Mouse (Mus musculus): ENCODE data around the gene Mgat2.
A peak's percentile ranks its signal among the peaks of the same experiment; 100 is the strongest.
"Not testable (repeated sequence)": the region's sequence is repeated elsewhere in the genome, so short reads cannot be mapped to it uniquely, and the experiment has no call there.

The Mgat2 gene

GRCm38 (mm10) chr12:69183583-69184308 lies at the start of gene Mgat2, which contains the start of gene Rpl36al:
Gene Mgat2, plus strand, starts transcription at chr12:69184157.
Gene Rpl36al, minus strand, starts transcription at chr12:69184083.
- DNase-seq (ENCODE audit: low read depth, low spot score), result peak; percentile 96

- no peak for DNase-seq (ENCODE audit: low read depth, low spot score)
Measured at GRCm38 (mm10) chr12:69139201-69139600, 44.8 kb upstream of the Mgat2 start.

- DNase-seq (ENCODE audit: low read depth, low spot score), result no peak
Measured at GRCm38 (mm10) chr12:69139841-69140240, 44.1 kb upstream of the Mgat2 start.

DNA sequence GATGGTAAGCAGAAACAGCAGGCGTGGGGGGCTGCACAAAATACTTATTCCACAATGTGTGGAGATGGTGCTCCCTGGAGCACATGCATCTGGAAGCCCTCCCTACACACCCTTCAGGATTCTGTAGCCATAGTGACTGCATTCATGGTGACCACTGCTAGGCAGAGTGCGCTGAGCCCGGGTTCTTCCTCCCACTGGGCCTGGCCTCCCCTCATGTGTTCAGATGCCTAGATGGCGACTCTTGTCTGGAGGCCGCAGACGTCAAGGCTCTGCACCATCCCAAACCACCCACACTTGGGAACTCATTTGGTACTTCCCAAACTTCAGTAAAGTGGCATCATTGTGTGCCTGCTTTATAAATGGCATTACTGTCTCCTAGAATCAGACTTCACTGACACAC lies 40.5 kb upstream of the Mgat2 start:
- no peak for DNase-seq (ENCODE audit: low read depth, low spot score)

GRCm38 (mm10) chr12:69147166-69147735 lies 36.7 kb upstream of the Mgat2 start:
- DNase-seq (ENCODE audit: low read depth, low spot score), result no peak

DNA sequence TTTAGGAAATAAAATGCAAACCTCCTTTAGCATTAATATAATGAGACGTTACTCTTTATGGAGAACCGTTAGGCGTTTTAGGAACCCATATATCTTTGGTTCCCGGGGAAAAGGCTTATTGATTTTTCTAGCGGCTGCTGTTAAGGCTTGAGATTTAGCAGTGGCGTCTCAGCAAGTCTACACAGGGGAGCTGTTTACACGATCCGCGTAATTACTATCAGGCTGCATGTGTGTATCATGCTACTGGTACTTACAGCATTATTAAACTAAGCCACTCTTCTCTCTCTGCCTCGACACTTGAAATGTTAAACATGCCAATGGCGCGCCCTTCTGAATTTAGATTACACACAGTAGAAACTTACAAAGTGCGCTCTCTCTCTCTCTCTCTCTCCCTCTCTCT lies 33.9 kb upstream of the Mgat2 start:
- DNase-seq (ENCODE audit: low read depth, low spot score), result no peak

- DNase-seq (ENCODE audit: low read depth, low spot score), result no peak
Measured at GRCm38 (mm10) chr12:69155923-69156322, 28.0 kb upstream of the Mgat2 start.

- DNase-seq (ENCODE audit: low read depth, low spot score), result no peak
Measured at GRCm38 (mm10) chr12:69156436-69156835, 27.5 kb upstream of the Mgat2 start.

- no peak for DNase-seq (ENCODE audit: low read depth, low spot score)
Measured at GRCm38 (mm10) chr12:69157107-69157506, 26.9 kb upstream of the Mgat2 start.

- peak; percentile 8 for DNase-seq (ENCODE audit: low read depth, low spot score)
Measured at GRCm38 (mm10) chr12:69158366-69158764, 25.6 kb upstream of the Mgat2 start.

DNA sequence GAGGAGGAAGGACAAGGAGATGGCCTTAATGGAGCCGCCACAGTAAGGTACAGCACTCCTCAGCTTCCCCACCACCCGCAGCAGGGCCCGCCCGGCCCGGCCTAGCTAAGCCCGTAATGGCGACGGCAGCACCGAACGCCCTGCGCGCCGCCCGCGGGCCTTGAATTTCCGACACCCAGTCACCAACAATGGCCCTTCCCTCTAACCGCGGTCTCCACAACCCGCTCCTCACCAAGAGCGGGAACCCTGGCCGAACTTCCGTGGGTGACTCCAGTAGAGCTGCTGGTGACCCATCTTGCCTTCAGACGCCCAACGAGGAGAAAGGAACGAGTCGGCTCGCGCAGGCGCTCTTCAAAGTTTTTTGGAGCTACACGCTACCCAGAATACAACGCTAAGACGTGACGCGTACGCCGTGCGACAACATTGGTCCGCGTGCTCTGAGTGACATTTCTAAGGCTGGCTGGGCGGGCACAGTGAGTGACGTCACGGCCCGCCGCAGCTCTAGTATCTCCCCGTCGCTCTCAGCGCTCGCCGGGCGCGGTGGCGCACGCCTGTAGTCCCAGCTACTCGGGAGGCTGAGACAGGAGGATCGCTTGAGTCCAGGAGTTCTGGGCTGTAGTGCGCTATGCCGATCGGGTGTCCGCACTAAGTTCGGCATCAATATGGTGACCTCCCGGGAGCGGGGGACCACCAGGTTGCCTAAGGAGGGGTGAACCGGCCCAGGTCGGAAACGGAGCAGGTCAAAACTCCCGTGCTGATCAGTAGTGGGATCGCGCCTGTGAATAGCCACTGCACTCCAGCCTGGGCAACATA lies 25.0 kb upstream of the Mgat2 start, which contains the start of gene Rps29:
Gene Rps29, minus strand, starts transcription at position 422 of the 813 bp plus-strand sequence.
- DNase-seq (ENCODE audit: low read depth, low spot score), result peak; percentile 99

GRCm38 (mm10) chr12:69159578-69159940 lies 24.4 kb upstream of the Mgat2 start:
- DNase-seq (ENCODE audit: low read depth, low spot score), result peak; percentile 55

DNA sequence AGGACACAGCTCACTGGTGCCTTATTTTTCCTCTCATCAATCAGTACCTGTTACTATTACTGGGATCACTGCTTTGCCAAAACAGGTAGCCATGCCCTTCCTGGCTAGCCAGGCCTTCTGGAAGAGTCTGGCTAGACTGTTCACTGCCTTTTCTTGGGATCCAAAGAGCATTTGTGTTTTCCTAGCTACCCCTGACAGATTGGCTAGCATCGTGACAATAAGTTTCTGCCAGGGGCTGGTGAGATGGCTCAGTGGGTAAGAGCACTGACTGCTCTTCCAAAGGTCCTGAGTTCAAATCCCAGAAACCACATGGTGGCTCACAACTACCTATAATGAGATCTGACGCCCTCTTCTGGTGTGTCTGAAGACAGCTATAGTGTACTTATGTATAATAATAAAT lies 23.3 kb upstream of the Mgat2 start:
- not testable (repeated sequence) for DNase-seq (ENCODE audit: low read depth, low spot score)

DNA sequence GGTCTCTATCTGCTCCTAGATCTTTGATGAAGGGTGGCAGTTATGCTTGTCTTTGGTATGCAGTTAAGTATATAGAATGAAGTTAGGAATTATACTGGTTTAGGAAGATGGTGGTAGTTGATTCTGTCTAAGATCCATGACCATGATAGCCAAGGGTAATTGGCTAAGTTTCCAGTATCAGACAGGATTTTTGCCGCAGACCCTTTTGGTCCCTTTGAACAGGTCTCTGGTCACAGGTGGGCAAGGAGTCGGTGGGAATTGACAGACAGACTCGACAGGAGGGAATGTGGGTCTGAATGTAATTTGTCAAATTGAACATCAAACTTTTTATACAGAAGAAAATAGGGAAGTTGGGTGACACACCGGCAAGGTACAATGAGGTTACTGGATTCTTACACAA lies 20.4 kb upstream of the Mgat2 start:
- DNase-seq (ENCODE audit: low read depth, low spot score), result not testable (repeated sequence)

DNA sequence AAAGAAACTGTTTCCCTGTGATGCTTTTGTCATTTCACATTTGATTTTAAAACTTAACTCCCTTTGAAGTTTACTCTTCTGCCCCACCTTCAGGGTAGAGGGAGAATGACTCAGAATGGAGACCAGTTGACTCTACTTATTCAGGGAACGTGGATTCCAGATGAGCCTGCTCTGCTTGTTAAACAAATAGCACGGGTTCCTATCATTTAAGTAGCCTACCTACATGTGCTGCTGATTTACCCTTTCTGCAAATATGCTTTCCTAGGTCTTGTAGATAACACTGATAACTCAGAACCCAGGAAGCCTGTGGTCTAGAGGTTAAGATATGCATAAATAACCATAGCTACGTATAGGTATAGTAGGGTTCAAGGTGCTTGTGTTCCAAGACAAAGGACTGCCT lies 19.1 kb upstream of the Mgat2 start:
- no peak for DNase-seq (ENCODE audit: low read depth, low spot score)

- DNase-seq (ENCODE audit: low read depth, low spot score), result not testable (repeated sequence)
Measured at GRCm38 (mm10) chr12:69166861-69167581, 16.9 kb upstream of the Mgat2 start.

GRCm38 (mm10) chr12:69167656-69168460 lies 16.1 kb upstream of the Mgat2 start:
- DNase-seq (ENCODE audit: low read depth, low spot score), result no peak

DNA sequence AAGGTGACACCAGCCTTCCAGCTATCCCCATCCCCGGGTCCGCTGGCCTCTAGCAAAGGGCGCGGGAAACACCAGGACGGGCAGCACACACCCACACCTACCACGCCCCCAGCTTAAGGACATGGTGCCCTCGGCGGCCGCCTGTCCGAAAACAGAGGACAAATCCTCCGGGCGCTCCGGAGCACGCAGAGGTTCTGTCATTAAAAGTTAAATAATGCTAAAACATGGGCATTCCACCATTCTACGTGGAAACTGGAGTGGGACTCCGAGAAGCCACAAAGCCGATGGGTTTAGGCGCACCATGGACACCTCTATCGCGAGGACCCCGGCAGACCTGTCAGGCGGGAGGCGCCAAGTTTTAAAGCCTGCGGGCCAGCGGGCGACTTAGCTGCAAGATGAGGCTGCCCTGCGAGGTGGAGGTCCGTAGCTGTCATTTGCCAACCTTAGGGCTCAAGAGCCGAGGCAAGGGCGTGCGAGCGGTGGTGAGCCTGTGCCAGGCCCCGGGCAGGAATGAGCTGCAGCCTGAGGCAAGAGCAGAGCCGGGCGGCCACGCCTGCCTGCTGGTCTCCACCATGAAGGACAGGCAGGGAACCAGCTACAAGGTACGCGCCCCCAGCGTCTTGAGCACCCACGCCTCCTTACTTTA lies 15.4 kb upstream of the Mgat2 start, which contains the start of gene Lrr1:
Gene Lrr1, plus strand, starts transcription at position 354 of the 646 bp plus-strand sequence.
- peak; percentile 63 for DNase-seq (ENCODE audit: low read depth, low spot score)

DNA sequence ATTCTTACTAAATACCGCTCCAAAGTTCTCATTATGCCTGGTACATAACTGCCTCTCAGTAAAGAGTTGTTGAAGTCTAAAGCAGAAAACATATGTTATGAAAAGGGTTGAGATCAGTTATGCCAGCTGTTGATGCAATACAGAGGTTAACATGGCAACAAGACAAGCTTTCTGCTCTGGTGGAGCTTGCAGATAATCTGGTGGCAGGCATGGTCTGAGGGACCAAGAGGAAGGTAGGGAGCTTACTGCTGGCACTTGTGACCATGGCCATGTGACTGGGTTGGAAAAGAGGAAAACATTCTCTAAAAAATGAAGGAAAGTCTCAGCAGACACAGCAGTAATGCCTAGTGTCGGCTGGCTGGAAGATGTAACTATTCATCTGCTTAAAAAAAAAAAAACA lies 12.7 kb upstream of the Mgat2 start:
- DNase-seq (ENCODE audit: low read depth, low spot score), result no peak

- DNase-seq (ENCODE audit: low read depth, low spot score), result no peak
Measured at GRCm38 (mm10) chr12:69175975-69176374, 8.0 kb upstream of the Mgat2 start.

All from telencephalon, adult 2 months (tissue).